Mouse (Mus musculus) c-Kit-positive CD71-positive TER-119-positive erythroid progenitor cells, embryonic 14.5 days (primary cell): ENCODE measurements around the gene Clic6.

Experiments
- DNase-seq: peaks from one replicate; pipeline ENCODE4 v3.0.0-alpha.2; 2013; ENCODE audit warnings: low spot score

The Clic6 gene

GRCm38 (mm10) chr16:92485436-92485835, at the start of gene Clic6:
Gene Clic6, plus strand, starts transcription at chr16:92485736.
- no peak for DNase-seq

- DNase-seq: no peak
Measured at GRCm38 (mm10) chr16:92439775-92440174, 45.8 kb upstream of the Clic6 start.

GRCm38 (mm10) chr16:92440229-92440628, 45.3 kb upstream of the Clic6 start:
- no peak for DNase-seq

GRCm38 (mm10) chr16:92441203-92441602, 44.3 kb upstream of the Clic6 start:
- no peak for DNase-seq

GRCm38 (mm10) chr16:92442150-92442549, 43.4 kb upstream of the Clic6 start:
- DNase-seq: no peak

- no peak for DNase-seq
Measured at GRCm38 (mm10) chr16:92442946-92443345, 42.6 kb upstream of the Clic6 start.

- no peak for DNase-seq
Measured at GRCm38 (mm10) chr16:92443644-92444113, 41.9 kb upstream of the Clic6 start.

- DNase-seq: peak; percentile 17
Measured at GRCm38 (mm10) chr16:92445377-92445776, 40.2 kb upstream of the Clic6 start.

GRCm38 (mm10) chr16:92449080-92449479, 36.5 kb upstream of the Clic6 start:
- no peak for DNase-seq

GRCm38 (mm10) chr16:92450331-92450730, 35.2 kb upstream of the Clic6 start:
- DNase-seq: no peak

- DNase-seq: no peak
Measured at GRCm38 (mm10) chr16:92451516-92452072, 33.9 kb upstream of the Clic6 start.

GRCm38 (mm10) chr16:92452609-92453008, 32.9 kb upstream of the Clic6 start:
- no peak for DNase-seq

- no peak for DNase-seq
Measured at GRCm38 (mm10) chr16:92454002-92454401, 31.5 kb upstream of the Clic6 start.

GRCm38 (mm10) chr16:92454495-92454894, 31.0 kb upstream of the Clic6 start:
- DNase-seq: no peak

- DNase-seq: no peak
Measured at GRCm38 (mm10) chr16:92455488-92455887, 30.0 kb upstream of the Clic6 start.

GRCm38 (mm10) chr16:92455969-92456368, 29.6 kb upstream of the Clic6 start:
- no peak for DNase-seq

- DNase-seq: peak; percentile 79
Measured at GRCm38 (mm10) chr16:92457594-92457993, 27.9 kb upstream of the Clic6 start.

GRCm38 (mm10) chr16:92461412-92461811, 24.1 kb upstream of the Clic6 start:
- no peak for DNase-seq

- peak; percentile 66 for DNase-seq
Measured at GRCm38 (mm10) chr16:92464390-92464972, 21.1 kb upstream of the Clic6 start.

- peak; percentile 28 for DNase-seq
Measured at GRCm38 (mm10) chr16:92465226-92465625, 20.3 kb upstream of the Clic6 start.

- peak; percentile 98 for DNase-seq
Measured at GRCm38 (mm10) chr16:92465642-92466526, 19.7 kb upstream of the Clic6 start.

- no peak for DNase-seq
Measured at GRCm38 (mm10) chr16:92467041-92467440, 18.5 kb upstream of the Clic6 start.

GRCm38 (mm10) chr16:92468459-92468858, 17.1 kb upstream of the Clic6 start:
- DNase-seq: no peak
